Mouse (Mus musculus) c-Kit-positive CD71-negative TER-119-negative erythroid progenitor cells, embryonic 14.5 days (primary cell): Measurements from ENCODE around the gene Hcfc1r1.

Experiments used
- DNase-seq: peaks from one replicate; pipeline ENCODE4 v3.0.0-alpha.2; 2013; ENCODE audit warnings: low read depth

Gene Hcfc1r1

GRCm38 (mm10) chr17:23673424-23674073 lies at the start of gene Hcfc1r1, which contains the start of gene Thoc6:
Hcfc1r1 (plus strand) TSS chr17:23673596.
Thoc6 (minus strand) TSS chr17:23673882.
- peak; percentile 85 for DNase-seq

GRCm38 (mm10) chr17:23627813-23628212 lies 45.6 kb upstream of the Hcfc1r1 start:
- no peak for DNase-seq

- peak; percentile 52 for DNase-seq
These were observed 43.0 kb upstream of the Hcfc1r1 start for GRCm38 (mm10) chr17:23630195-23631020.

GRCm38 (mm10) chr17:23631241-23631640 lies 42.2 kb upstream of the Hcfc1r1 start:
- DNase-seq: no peak

GRCm38 (mm10) chr17:23644613-23645495 lies 28.5 kb upstream of the Hcfc1r1 start, which contains the start of gene Mmp25:
Mmp25 (minus strand) TSS chr17:23645277.
- no peak for DNase-seq

GRCm38 (mm10) chr17:23645894-23646293 lies 27.5 kb upstream of the Hcfc1r1 start:
- no peak for DNase-seq

- DNase-seq: no peak
These were observed 22.0 kb upstream of the Hcfc1r1 start for GRCm38 (mm10) chr17:23651363-23651762.

- DNase-seq: no peak
These were observed 20.1 kb upstream of the Hcfc1r1 start for GRCm38 (mm10) chr17:23653324-23653723.

GRCm38 (mm10) chr17:23654001-23654400 lies 19.4 kb upstream of the Hcfc1r1 start:
- no peak for DNase-seq

- DNase-seq: no peak
These were observed 19.0 kb upstream of the Hcfc1r1 start for GRCm38 (mm10) chr17:23654410-23654809.

- no peak for DNase-seq
These were observed 14.9 kb upstream of the Hcfc1r1 start for GRCm38 (mm10) chr17:23658450-23658849.

- DNase-seq: no peak
These were observed 13.1 kb upstream of the Hcfc1r1 start, which contains the start of gene Bicdl2 for GRCm38 (mm10) chr17:23660117-23660875. Bicdl2 (plus strand) TSS chr17:23660506.

- DNase-seq: no peak
These were observed 12.6 kb upstream of the Hcfc1r1 start for GRCm38 (mm10) chr17:23660876-23661200.

- DNase-seq: no peak
These were observed 11.9 kb upstream of the Hcfc1r1 start for GRCm38 (mm10) chr17:23661526-23661925.

- DNase-seq: no peak
These were observed 8.8 kb upstream of the Hcfc1r1 start for GRCm38 (mm10) chr17:23664556-23665021.

GRCm38 (mm10) chr17:23665511-23665910 lies 7.9 kb upstream of the Hcfc1r1 start:
- DNase-seq: no peak

- no peak for DNase-seq
These were observed 2.8 kb upstream of the Hcfc1r1 start for GRCm38 (mm10) chr17:23670516-23671074.

- no peak for DNase-seq
These were observed 1.9 kb upstream of the Hcfc1r1 start for GRCm38 (mm10) chr17:23671519-23671918.

- no peak for DNase-seq
These were observed 635 bp upstream of the Hcfc1r1 start for GRCm38 (mm10) chr17:23672761-23673160.

- DNase-seq: no peak
These were observed 1.0 kb downstream of the Hcfc1r1 start for GRCm38 (mm10) chr17:23674271-23674952.
